Mouse (Mus musculus): ENCODE data around the gene Itpr2.

GRCm38 (mm10) chr6:146211233-146211632, 290.8 kb downstream of the Itpr2 start:
- TF ChIP-seq CTCF (IDR thresholded peaks at IDR 0.05; ENCODE audit: insufficient read depth, low read length) (no peak), POLR2A (IDR thresholded peaks at IDR 0.05; ENCODE audit: borderline replicate concordance, extremely low read depth, low read depth, low read length) (no peak)
